Mouse (Mus musculus): ENCODE data around the gene Zfand5. TPM values are rescaled to one million over a fixed set of nuclear protein-coding genes. Genes with fewer than 3 reads are reported as not detected.
"Not testable (repeated sequence)": the region's sequence is repeated elsewhere in the genome, so short reads cannot be mapped to it uniquely, and the experiment has no call there.

The Zfand5 gene
- 186 and 194 TPM in 2 replicates for polyA plus RNA-seq (2016; fragmentation: Nextera tagmentation; extraction: Ambion mirVana)

DNA sequence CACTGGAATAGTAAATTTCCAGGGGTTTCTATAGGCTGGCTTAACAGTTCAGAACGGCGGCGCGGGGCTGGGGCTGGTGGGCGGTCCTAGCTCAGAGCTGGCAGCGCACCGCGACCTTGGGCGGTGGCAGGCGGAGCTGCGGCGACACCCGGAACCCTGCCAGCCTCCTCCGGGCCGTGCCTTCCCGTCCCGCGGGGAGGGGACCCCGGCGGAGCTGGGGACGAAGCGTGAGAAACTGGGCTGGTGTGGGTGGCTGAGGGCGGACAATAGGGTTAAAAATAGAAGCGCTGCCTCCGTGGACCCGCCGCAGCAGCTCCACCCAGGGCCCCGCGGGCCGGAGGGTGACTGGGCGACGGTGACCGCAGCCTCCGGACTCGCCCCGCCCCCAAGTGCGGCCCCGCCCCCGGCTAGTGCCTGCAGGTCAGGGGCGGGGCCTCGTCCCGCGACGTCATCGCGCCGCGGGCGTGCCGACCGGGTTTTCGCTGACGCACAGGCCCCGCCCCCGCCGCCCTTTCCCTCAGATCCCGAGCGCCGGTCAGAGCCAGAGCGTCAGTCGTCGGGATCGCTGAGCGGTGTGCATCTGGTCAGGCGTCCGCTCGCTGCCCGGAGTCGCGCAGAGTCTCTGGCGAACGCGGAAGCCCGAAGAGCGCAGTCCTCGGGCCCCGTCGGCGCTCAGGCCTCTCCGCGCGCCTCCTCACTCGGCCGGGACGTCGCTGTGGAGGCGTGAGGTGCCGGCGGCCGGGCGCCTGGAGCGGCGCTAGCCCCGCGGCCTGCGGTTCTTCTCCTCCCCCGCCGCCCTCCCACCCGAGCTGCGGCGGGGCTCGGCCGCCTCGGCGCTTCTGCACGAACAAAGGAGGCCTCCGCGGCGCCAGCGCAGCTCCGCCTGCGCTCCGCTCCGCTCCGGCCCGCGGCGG lies at the start of gene Zfand5:
Zfand5 (plus strand) TSS at position 538 of the 914 bp plus-strand sequence.
- peaks cover 3% of the 10 kb centered on the region for H3K36me3 ChIP-seq
- ATAC-seq (ENCODE audit: low FRiP score): peak; percentile 97
- H3K27me3 ChIP-seq: no peaks in the 10 kb centered on the region
- peaks cover 11% of the 10 kb centered on the region for H3K4me1 ChIP-seq
- H3K9ac ChIP-seq: peak within 1 kb of the TSS; percentile 100
- H3K4me2 ChIP-seq (replicated peaks): peak within 1 kb of the TSS; percentile 85
- under 1% methylated on average over 109 of the region's 118 CpGs for WGBS
- H3K27ac ChIP-seq: peak within 1 kb of the TSS; percentile 100
- H3K4me3 ChIP-seq: peak within 1 kb of the TSS; percentile 99
- no peaks in the 10 kb centered on the region for H3K9me3 ChIP-seq (replicated peaks)

DNA sequence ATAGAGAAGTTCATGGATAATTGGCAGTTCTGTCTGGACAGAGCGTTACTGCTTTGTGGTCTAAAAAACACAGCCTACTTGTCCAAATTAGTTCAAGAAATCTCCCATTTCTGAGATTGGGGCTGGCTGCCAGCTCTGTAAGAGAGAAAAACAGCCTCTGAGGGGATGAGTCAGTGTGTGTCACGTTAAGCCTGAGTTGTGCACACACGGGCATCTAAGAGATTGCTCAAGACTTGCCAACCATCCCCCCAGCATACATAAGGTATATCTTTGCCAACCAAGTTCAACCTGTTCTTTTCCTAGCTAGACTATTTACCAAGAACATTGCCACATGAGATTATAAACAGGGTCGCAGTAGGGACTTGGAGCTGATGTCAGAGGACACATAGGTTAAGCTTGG lies 44.9 kb upstream of the Zfand5 start:
- no peak overlapping the region for H3K9ac ChIP-seq
- no peak overlapping the region for H3K4me2 ChIP-seq (replicated peaks)
- no peaks in the 10 kb centered on the region for H3K36me3 ChIP-seq
- no peak overlapping the region for H3K4me3 ChIP-seq
- H3K9me3 ChIP-seq (replicated peaks): no peaks in the 10 kb centered on the region
- H3K4me1 ChIP-seq: no peaks in the 10 kb centered on the region
- 80% methylated on average over 4 of the region's 4 CpGs for WGBS
- ATAC-seq (ENCODE audit: low FRiP score): no peak
- no peak overlapping the region for H3K27ac ChIP-seq
- H3K27me3 ChIP-seq: no peaks in the 10 kb centered on the region

DNA sequence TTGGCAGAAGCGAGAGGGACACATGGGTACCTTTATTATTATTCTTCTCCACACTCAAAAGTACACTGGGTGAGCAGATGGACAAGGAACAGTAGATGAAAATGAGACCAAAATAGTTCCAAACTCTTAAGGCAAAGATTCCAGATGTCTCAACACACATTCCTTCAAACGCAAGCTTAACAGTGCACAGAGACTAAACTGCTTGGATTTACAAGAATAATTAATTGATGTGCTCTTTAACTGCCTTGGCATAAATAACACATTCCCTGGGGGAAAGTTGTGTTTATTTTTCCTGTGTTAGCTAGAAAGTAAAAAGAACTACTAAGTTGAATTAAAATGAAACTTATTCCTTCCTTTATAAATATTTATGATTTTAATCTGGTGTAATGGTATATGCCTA lies 44.3 kb upstream of the Zfand5 start:
- H3K4me1 ChIP-seq: no peaks in the 10 kb centered on the region
- H3K9ac ChIP-seq: no peak overlapping the region
- WGBS: 44% methylated on average over 2 of the region's 2 CpGs
- no peaks in the 10 kb centered on the region for H3K27me3 ChIP-seq
- ATAC-seq (ENCODE audit: low FRiP score): no peak
- no peak overlapping the region for H3K27ac ChIP-seq
- no peak overlapping the region for H3K4me2 ChIP-seq (replicated peaks)
- H3K9me3 ChIP-seq (replicated peaks): no peaks in the 10 kb centered on the region
- no peaks in the 10 kb centered on the region for H3K36me3 ChIP-seq
- no peak overlapping the region for H3K4me3 ChIP-seq

DNA sequence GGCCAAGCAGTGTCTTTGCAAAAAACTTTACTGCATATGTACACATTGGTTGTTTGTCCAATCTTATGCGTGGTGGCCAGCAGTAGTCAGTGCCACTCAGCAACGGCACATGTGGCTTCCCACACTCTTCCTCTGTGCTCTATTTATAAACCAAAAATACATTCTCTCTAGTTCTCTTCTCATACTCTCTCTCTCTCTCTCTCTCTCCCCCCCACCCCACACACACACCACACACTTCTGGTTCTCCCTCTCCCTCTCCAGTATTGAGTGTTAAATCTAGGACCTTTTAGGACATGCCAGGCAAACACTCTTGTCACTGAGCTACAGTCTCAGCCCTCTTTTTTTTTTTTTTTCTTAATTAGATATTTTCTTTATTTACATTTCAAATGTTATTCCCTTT lies 23.3 kb upstream of the Zfand5 start:
- ATAC-seq (ENCODE audit: low FRiP score): not testable (repeated sequence)
- WGBS: 98% methylated on average over 2 of the region's 2 CpGs

DNA sequence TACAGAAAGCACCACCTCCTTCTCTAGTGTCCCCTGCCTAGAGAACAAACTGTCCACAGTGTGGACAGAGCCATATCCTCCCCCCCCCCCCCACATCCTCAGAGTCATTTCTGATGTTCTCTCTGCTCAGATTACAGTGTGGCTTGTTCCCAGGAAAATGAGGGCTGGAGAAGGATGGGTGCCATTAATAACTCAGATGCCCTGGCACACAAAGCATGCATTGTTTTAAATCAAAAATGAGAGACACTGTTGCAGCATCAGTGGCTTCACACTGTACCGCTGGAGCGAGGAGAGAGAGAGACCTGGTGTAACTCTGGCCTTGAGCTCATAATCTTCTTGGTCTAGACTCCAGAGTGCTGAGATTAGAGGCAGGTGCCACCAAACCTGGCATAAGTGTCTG lies 18.2 kb upstream of the Zfand5 start:
- 79% methylated on average over 2 of the region's 2 CpGs for WGBS
- H3K4me3 ChIP-seq: no peak overlapping the region
- H3K9me3 ChIP-seq (replicated peaks): no peaks in the 10 kb centered on the region
- no peaks in the 10 kb centered on the region for H3K4me1 ChIP-seq
- H3K9ac ChIP-seq: no peak overlapping the region
- no peaks in the 10 kb centered on the region for H3K36me3 ChIP-seq
- no peak overlapping the region for H3K27ac ChIP-seq
- ATAC-seq (ENCODE audit: low FRiP score): no peak
- no peaks in the 10 kb centered on the region for H3K27me3 ChIP-seq
- no peak overlapping the region for H3K4me2 ChIP-seq (replicated peaks)

More for the DNA sequence above, 23.3 kb upstream of the Zfand5 start:
- not testable (repeated sequence) for H3K27ac ChIP-seq; H3K4me2 ChIP-seq (replicated peaks); H3K4me3 ChIP-seq; H3K27me3 ChIP-seq; H3K9ac ChIP-seq; H3K4me1 ChIP-seq; H3K36me3 ChIP-seq; H3K9me3 ChIP-seq (replicated peaks)

DNA sequence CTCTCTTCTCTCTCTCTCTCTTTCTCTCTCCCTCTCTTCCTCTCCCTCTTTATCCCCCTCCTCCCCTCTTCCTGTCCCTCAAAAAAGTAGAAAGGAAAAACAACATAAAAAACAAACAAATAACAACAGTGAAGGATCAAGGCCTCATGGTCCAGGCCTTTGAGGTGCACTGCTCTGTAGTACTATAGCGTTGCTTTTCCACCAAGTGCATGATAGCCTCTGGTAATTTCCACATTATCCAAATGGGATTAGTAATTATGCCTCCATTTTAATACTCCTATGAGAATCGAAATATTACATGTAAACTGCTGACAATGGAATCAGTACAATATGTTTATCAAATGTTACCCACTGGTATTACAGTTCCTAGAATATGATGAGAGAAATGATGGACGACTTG lies 16.2 kb upstream of the Zfand5 start:
- H3K9ac ChIP-seq: no peak overlapping the region
- no peaks in the 10 kb centered on the region for H3K9me3 ChIP-seq (replicated peaks)
- 82% methylated on average over 3 of the region's 3 CpGs for WGBS
- no peaks in the 10 kb centered on the region for H3K36me3 ChIP-seq
- H3K27me3 ChIP-seq: no peaks in the 10 kb centered on the region
- H3K4me1 ChIP-seq: no peaks in the 10 kb centered on the region
- no peak overlapping the region for H3K4me3 ChIP-seq
- no peak overlapping the region for H3K4me2 ChIP-seq (replicated peaks)
- H3K27ac ChIP-seq: no peak overlapping the region
- no peak for ATAC-seq (ENCODE audit: low FRiP score)

DNA sequence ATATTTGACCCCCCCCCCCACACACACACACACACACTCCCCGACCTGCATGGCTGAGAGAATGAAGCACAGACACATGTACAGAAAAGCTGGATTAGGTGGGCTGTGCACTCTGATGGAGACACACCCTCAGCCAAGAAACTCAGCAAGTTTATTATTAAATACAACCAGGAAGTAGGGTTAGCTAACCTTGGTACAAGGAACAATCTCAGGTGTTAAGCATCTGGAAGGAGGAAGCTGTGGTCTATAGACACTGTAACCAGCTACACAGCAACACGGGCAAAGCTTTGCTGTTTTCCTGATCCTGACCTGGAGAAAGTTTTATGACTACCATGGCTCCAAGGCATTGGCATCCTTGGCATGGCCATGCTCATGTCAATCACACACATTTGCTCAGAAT lies 12.6 kb upstream of the Zfand5 start:
- Histone ChIP-seq H3K9me3 (replicated peaks) (no peaks in the 10 kb centered on the region), H3K4me3 (no peak overlapping the region), H3K4me2 (replicated peaks) (no peak overlapping the region), H3K9ac (no peak overlapping the region), H3K4me1 (no peaks in the 10 kb centered on the region), H3K36me3 (no peaks in the 10 kb centered on the region), H3K27ac (no peak overlapping the region), H3K27me3 (no peaks in the 10 kb centered on the region)
- ATAC-seq (ENCODE audit: low FRiP score): no peak
- WGBS: 89% methylated on average over 2 of the region's 2 CpGs

DNA sequence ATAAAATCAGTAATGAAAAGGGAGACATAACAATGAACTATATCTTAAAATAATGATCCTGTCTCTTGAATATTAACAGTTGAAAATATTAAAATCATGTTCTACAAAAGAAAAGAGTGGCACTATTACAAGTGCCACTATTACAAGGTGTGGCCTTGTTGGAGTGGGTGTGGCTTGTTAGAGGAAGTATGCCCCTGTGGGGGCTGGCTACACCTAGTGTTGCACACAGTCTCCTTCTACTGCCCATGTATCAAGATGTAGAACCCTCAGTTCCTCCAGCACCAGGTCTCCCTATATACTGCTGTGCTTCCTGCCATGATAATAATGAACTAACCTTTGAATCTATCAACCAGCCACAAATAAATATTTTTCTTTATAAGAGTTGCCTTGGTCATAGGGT lies 11.8 kb upstream of the Zfand5 start:
- Histone ChIP-seq H3K9ac (no peak overlapping the region), H3K4me2 (replicated peaks) (no peak overlapping the region), H3K4me3 (no peak overlapping the region), H3K27ac (no peak overlapping the region), H3K9me3 (replicated peaks) (no peaks in the 10 kb centered on the region), H3K4me1 (no peaks in the 10 kb centered on the region), H3K36me3 (no peaks in the 10 kb centered on the region), H3K27me3 (no peaks in the 10 kb centered on the region)
- ATAC-seq (ENCODE audit: low FRiP score): no peak

DNA sequence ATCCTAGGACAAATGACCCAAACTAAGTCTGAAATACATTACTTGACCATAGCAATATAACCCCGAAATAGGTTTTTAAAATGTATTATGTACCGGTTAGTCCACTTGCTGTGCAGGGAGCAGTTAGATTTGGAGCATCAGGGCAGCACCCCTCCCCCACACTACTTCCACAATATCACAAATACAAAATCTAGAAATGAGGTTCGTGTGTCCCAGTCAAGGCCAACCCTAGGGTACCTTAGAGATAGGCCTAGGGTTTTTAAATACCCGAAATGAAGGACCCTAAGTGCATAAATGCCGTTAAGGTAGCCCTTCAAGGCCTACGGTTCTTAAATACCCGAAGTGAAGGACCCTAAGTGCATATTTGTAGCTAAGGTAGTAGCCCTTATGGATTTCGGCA lies 892 bp upstream of the Zfand5 start:
- no peak for ATAC-seq (ENCODE audit: low FRiP score)
- Histone ChIP-seq H3K9me3 (replicated peaks) (no peaks in the 10 kb centered on the region), H3K27me3 (no peaks in the 10 kb centered on the region), H3K36me3 (no peaks in the 10 kb centered on the region), H3K4me3 (peak overlapping the region; percentile 99), H3K4me1 (peaks cover 5% of the 10 kb centered on the region), H3K4me2 (replicated peaks) (peak overlapping the region; percentile 53), H3K27ac (peak overlapping the region; percentile 100), H3K9ac (peak overlapping the region; percentile 78)
- WGBS: 31% methylated on average over 8 of the region's 8 CpGs

DNA sequence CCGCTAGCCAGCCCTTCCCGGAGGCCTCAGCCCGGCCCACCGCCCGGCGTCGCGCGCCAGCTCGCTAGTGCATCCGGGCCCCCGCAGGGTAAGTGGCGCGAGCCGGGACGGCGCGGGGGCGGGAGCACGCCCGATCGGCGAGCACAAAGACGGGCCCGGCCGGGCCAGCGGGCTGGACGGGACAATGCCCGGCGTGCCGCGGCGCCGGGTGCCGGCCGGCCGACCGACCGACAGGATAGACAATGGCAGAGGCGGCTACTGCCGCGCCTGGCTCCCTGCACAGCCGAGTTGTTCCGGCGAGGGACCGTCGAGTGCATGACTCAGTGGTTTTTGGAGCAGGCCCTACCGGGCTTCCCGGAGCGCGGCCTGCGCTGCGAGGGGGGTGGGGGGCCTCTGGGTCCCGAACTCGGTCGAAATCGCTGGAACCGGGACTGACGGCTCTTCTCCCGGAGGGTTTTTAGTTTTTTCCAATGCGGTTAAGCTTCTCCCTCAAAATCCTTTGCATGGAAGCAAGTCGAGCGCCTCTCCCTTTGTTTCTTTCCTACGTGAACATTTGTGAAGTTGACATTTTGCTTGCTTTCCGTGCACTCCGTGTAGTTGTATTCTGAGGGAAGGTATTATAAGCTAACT lies 692 bp downstream of the Zfand5 start:
- Histone ChIP-seq H3K36me3 (peaks cover 10% of the 10 kb centered on the region), H3K9ac (peak overlapping the region; percentile 100), H3K4me2 (replicated peaks) (peak overlapping the region; percentile 85), H3K9me3 (replicated peaks) (no peaks in the 10 kb centered on the region), H3K4me3 (peak overlapping the region; percentile 99), H3K27me3 (no peaks in the 10 kb centered on the region), H3K27ac (peak overlapping the region; percentile 100), H3K4me1 (peaks cover 12% of the 10 kb centered on the region)
- under 1% methylated on average over 66 of the region's 66 CpGs for WGBS
- peak; percentile 68 for ATAC-seq (ENCODE audit: low FRiP score)

DNA sequence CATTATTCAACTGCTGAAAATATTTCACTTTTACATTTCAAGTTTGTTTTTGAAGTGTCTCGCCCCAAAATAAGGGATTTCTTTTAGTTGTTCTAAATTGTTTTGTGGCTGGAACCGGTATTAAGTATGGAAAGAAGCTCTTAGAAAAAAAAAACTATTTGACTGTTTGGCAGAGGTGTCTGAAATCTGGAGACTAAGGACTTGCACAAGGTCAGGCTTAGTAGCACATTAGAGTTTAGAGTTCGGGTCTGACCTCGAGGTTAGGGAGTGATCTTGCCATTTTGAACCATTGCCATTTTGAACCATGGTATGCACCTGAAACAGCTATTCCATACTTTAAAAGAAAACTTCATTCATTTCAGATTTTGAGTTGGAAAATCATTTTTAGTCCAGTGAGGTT lies 1.4 kb downstream of the Zfand5 start:
- H3K9me3 ChIP-seq (replicated peaks): no peaks in the 10 kb centered on the region
- H3K4me2 ChIP-seq (replicated peaks): peak overlapping the region; percentile 85
- H3K36me3 ChIP-seq: peaks cover 11% of the 10 kb centered on the region
- H3K4me1 ChIP-seq: peaks cover 12% of the 10 kb centered on the region
- peak overlapping the region; percentile 99 for H3K4me3 ChIP-seq
- H3K27ac ChIP-seq: no peak overlapping the region
- WGBS: under 1% methylated on average over 4 of the region's 4 CpGs
- no peak for ATAC-seq (ENCODE audit: low FRiP score)
- H3K27me3 ChIP-seq: no peaks in the 10 kb centered on the region
- H3K9ac ChIP-seq: peak overlapping the region; percentile 60

DNA sequence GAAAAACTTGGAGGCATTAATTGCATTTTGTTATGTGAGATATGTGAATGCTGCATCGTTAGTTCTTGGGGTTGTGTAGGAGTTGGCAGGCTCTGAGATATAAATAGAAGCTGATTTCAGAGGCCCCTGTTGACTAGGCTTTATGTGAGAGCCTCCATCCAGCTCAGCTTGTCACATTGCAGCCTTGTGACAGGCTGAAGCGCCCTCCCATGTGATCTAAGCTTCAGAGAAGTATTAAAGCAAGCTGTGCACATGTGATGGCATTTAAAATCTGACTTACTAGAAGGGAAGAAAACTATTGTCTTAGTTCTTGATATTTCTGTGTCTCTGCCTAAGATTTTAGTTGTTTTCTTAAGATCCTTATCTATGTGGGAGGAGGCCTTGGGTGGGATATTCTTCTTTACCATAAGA lies 2.1 kb downstream of the Zfand5 start:
- Histone ChIP-seq H3K9me3 (replicated peaks) (no peaks in the 10 kb centered on the region), H3K9ac (peak overlapping the region; percentile 60), H3K27me3 (no peaks in the 10 kb centered on the region), H3K36me3 (peaks cover 11% of the 10 kb centered on the region), H3K27ac (0 out of 2 replicates have a peak overlapping the region, but pooled peaks have one; percentile 0), H3K4me1 (peaks cover 12% of the 10 kb centered on the region), H3K4me3 (peak overlapping the region; percentile 99), H3K4me2 (replicated peaks) (peak overlapping the region; percentile 85)
- ATAC-seq (ENCODE audit: low FRiP score): no peak
- WGBS: 0% methylated on average over 2 of the region's 2 CpGs

Data from hindbrain, embryonic 12.5 days (tissue).